Mouse (Mus musculus) kidney, postnatal 0 days (tissue): ENCODE data around the gene Taf13. TPM values are rescaled to one million over a fixed set of nuclear protein-coding genes. Genes with fewer than 3 reads are reported as not detected.

Source experiments
- ATAC-seq: fragments of 200-750 bp; cut with Nextera tagmentation; replicated peaks from 2 replicates; pipeline ENCODE4 v1.8.0; 2017; ENCODE audit warnings: low read depth, moderate number of reproducible peaks, moderate TSS enrichment, moderate library complexity; ENCODE audit not compliant: low FRiP score
- DNase-seq: peaks from one replicate; pipeline ENCODE4 v3.0.0-alpha.2; 2016; ENCODE audit warnings: low spot score
- H3K27ac ChIP-seq: fragments of 300-500 bp; sonication (generic); 2 replicates; pipeline ENCODE4 v1.5.1; 2014; ENCODE audit warnings: mild to moderate bottlenecking
- H3K27me3 ChIP-seq: fragments of 300-500 bp; sonication (generic); 2 replicates; pipeline ENCODE4 v1.6.1; 2014; ENCODE audit warnings: low read length, mixed read lengths; ENCODE audit not compliant: insufficient read depth
- H3K36me3 ChIP-seq: fragments of 300-500 bp; sonication (generic); 2 replicates; pipeline ENCODE4 v1.6.1; 2014; ENCODE audit warnings: low read length, mixed read lengths; ENCODE audit not compliant: insufficient read depth
- H3K4me1 ChIP-seq: fragments of 300-500 bp; sonication (generic); replicated peaks from 2 replicates; pipeline ENCODE4 v1.6.1; 2014; ENCODE audit warnings: antibody characterized with exemption, low read length, mixed read lengths; ENCODE audit not compliant: insufficient read depth
- H3K4me2 ChIP-seq: fragments of 300-500 bp; sonication (generic); 2 replicates; pipeline ENCODE4 v1.6.1; 2014; ENCODE audit warnings: mild to moderate bottlenecking, low read length, moderate library complexity, mixed read lengths
- H3K4me3 ChIP-seq: fragments of 300-500 bp; sonication (generic); replicated peaks from 2 replicates; pipeline ENCODE4 v1.5.1; 2014; ENCODE audit warnings: low read depth, low read length
- H3K9ac ChIP-seq: fragments of 300-500 bp; sonication (generic); 2 replicates; pipeline ENCODE4 v1.6.1; 2014; ENCODE audit warnings: low read depth, low read length
- H3K9me3 ChIP-seq: fragments of 300-500 bp; sonication (generic); replicated peaks from 2 replicates; pipeline ENCODE4 v1.6.1; 2016; ENCODE audit warnings: low read length, inconsistent platforms, mixed read lengths
- CTCF ChIP-seq: IDR thresholded peaks from 2 replicates; pipeline ENCODE4 v1.5.1; 2016; ENCODE audit warnings: antibody characterized with exemption, low read depth, mild to moderate bottlenecking, moderate library complexity
- WGBS: fragments of 180-500 bp; shearing (Covaris S2); extraction: QIAGEN DNeasy Blood & Tissue Kit; methylation state at CpG from one replicate; pipeline ENCODE4 v1.1.7; 2014; 5-methylcytosine and 5-hydroxymethylcytosine counted together
- polyA plus RNA-seq: library from polyadenylated mRNA; unstranded; fragments of >200 nt; fragmentation: Nextera tagmentation; extraction: Ambion mirVana; gene quantifications from 2 replicates; pipeline ENCODE4 v1.2.1, GENCODE M21; 2015

Taf13 gene
- polyA plus RNA-seq, 1 experiment from 2014 or later: 38.3 TPM

DNA sequence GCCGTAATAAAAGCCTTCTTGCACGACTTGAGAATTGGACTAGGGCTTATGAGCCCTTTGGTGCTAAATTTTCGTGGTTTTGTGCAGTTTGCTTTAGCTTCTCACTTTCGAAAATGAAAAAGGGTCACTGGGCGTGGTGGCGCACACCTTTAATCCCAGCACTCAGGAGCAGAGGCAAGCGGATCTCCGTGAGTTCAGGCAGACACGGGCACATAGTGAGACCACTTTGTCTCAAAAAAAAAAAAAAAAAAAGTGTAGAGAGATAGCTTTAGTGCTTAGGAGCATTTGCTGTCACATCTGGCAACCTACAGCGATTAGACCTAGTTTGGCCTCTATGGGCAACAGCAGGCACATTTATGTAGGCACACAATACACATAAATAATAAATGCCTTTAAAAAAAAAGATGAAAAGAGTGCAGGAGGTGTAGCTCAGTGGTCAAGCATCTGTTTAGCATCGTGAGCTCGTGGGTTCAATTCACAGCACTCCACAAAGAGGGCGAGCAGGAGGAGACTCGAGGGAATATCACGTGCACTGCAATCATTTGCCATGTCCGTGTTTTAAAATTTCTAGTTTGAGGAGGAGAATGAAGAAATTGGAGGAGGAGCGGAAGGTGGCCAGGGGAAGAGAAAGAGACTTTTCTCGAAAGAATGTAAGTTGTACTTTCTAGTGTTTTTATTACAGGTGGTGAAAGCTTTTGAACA is 962 bp downstream of the Taf13 start:
- DNase-seq (no peak), ATAC-seq (no peak)
- Histone ChIP-seq H3K4me3 (peak overlapping the region; percentile 67), H3K9me3 (no peaks in the 10 kb centered on the region), H3K36me3 (no peaks in the 10 kb centered on the region), H3K27me3 (no peaks in the 10 kb centered on the region), H3K4me1 (peaks cover 9% of the 10 kb centered on the region), H3K27ac (no peak overlapping the region), H3K4me2 (peak overlapping the region; percentile 68), H3K9ac (peak overlapping the region; percentile 68)
- no peak for TF ChIP-seq CTCF
- 41% methylated on average over 18 of the region's 18 CpGs for WGBS

DNA sequence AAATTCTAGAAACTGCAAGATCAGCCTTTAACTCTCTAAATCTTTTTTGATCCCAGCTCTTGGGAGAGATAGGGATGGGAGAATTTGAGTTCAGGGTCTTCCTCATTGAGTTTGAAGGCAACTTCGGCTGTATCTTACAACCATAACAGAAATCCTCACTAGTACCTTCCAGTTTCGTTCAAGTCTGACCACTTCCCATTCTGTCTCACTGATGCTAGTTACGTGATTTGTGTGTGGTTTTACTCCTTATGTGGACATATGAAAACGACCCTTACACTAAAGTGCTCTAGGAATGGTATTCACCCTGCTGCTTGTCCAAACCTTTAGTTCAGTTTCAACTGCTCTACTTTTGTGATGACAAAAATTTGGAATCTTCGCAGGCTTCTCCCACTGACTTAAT is 2.5 kb downstream of the Taf13 start:
- Histone ChIP-seq H3K36me3 (no peaks in the 10 kb centered on the region), H3K4me3 (no peak overlapping the region), H3K9me3 (no peaks in the 10 kb centered on the region), H3K27ac (no peak overlapping the region), H3K9ac (no peak overlapping the region), H3K27me3 (no peaks in the 10 kb centered on the region), H3K4me1 (peaks cover 9% of the 10 kb centered on the region), H3K4me2 (no peak overlapping the region)
- ATAC-seq (no peak), DNase-seq (no peak)
- 84% methylated on average over 5 of the region's 5 CpGs for WGBS
- no peak for TF ChIP-seq CTCF

GRCm38 (mm10) chr3:108584580-108584979 is 13.1 kb downstream of the Taf13 start:
- Histone ChIP-seq H3K4me3 (no peak overlapping the region), H3K4me2 (no peak overlapping the region), H3K9ac (no peak overlapping the region), H3K36me3 (no peaks in the 10 kb centered on the region), H3K9me3 (no peaks in the 10 kb centered on the region), H3K27ac (no peak overlapping the region), H3K27me3 (no peaks in the 10 kb centered on the region), H3K4me1 (no peaks in the 10 kb centered on the region)
- ATAC-seq (no peak), DNase-seq (no peak)
- WGBS: 71% methylated on average over 4 of the region's 4 CpGs
- no peak for TF ChIP-seq CTCF

DNA sequence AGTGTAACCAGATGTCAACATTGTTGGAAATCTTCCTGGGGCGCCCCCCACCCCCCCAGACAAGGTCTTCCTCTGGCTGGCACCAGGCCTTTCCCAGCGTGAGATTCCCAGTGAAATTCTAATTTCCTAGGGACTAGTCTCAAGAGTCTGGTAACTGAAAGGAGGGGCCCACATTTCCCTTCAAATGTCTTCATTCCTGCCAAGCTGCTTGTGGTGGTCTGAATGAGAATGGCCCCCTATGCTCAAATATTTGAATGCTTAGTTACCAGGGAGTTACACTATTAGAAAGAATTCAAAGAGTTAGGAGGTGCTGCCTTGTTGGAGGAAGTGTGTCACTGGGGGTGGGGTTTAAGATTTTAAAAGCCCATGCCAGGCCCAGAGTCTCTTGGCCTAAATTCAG is 16.9 kb downstream of the Taf13 start:
- no peak for ATAC-seq
- no peak for TF ChIP-seq CTCF
- Histone ChIP-seq H3K9ac (no peak overlapping the region), H3K27me3 (no peaks in the 10 kb centered on the region), H3K4me3 (no peak overlapping the region), H3K4me2 (no peak overlapping the region), H3K9me3 (no peaks in the 10 kb centered on the region), H3K36me3 (no peaks in the 10 kb centered on the region), H3K27ac (no peak overlapping the region), H3K4me1 (0 out of 2 replicates have a peak, but pooled peaks cover 4% of the 10 kb centered on the region)
- WGBS: 50% methylated on average over 2 of the region's 2 CpGs
- no peak for DNase-seq

DNA sequence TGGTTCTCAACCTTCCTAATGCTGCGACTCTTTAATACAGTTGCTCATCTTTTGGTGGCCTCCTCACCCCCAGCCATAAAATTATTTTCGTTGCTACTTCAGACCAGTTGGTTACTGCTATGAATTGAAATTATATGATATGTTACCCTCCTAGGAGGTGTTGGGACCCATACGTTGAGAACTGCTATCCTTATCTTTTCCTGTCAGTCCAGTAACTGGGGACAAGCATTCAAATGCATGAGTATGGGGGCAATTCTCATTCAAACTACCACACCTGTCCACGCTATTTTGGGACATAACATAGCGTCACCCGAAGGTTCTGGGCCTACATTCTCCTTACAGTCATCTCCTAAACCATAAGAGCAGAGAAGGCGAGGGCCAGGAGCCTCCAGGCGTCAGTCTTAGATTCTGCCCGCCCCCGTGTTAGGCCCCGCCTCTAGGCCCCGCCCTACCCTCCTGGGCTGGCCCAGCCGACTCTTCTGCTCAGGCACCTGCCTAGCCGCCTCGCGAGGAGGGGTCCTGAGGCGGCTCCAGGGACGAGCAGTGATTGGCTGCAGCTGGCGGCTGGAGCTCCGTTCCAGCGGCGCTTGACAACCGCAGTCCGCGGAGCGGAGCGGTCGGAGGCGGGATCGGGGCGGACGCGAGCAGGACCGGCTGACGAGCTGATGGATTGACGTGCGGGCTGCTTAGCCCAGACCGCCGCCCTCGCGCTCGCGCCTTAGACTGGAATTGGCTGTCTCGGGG is 19.5 kb downstream of the Taf13 start, which contains the start of gene Wdr47:
Wdr47 (plus strand) TSS at position 494 of the 744 bp plus-strand sequence.
- peak within 1 kb of the TSS; percentile 57 for H3K9ac ChIP-seq
- peak within 1 kb of the TSS; percentile 33; the same call in 1 of the 2 replicates for H3K27ac ChIP-seq
- peak; percentile 97 for DNase-seq
- H3K4me2 ChIP-seq: peak within 1 kb of the TSS; percentile 98
- H3K4me3 ChIP-seq: peak within 1 kb of the TSS; percentile 77
- no peaks in the 10 kb centered on the region for H3K9me3 ChIP-seq
- TF ChIP-seq CTCF: no peak
- no peaks in the 10 kb centered on the region for H3K36me3 ChIP-seq
- ATAC-seq: peak; percentile 100
- H3K27me3 ChIP-seq: no peaks in the 10 kb centered on the region
- 4% methylated on average over 44 of the region's 44 CpGs for WGBS
- H3K4me1 ChIP-seq: 0 out of 2 replicates have a peak, but pooled peaks cover 4% of the 10 kb centered on the region
